In the genomic region with DNA sequence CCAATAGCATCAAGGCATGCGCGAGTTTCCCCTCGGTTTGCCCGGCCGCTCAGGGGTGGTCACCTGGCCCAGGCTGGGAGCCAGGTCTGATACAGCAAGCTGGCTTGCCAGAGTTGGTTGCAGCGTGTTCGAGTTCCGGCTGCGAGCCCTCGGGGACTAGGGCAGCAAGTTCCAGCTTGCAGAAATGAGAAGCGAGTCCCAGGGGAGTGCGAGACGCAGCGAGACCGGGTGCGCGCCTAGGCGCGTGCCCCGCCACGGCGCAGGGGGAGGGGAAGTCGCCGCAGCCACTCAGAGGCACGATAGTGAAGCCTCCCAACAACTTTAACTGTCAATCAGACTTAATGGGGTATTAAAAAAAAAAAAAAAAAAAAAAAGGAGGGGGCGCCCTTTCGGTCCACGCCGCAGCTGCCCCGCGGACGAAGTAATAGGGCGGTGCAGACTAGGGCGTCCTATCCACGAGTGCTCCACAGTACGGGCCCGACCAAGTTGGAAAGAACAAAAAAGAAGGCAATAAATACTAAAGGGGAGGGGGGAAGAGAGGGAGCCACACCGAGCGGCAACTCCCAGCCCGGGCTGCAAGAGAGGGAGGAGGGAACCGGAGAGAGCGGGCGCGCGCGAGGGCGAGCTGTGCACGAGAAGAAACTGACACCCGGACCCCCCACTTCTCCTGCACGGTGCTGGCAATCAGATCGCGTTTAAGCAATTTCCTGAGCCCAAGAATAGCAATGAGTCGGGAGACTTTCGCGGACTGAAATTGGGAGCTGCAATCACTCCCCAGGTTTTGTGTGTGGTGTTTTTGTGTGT, we compare ENCODE assay signal across 8 mouse cellular contexts. TPM values are rescaled to one million over a fixed set of nuclear protein-coding genes. Genes with fewer than 3 reads are reported as not detected.
DNase-seq lines count a peak whose midpoint lies in the region; TF ChIP-seq lines count a peak whose summit lies in the region.

A gene (plus strand): TSS at position 695 of the 804 bp plus-strand sequence.

- H3K4me3 ChIP-seq in embryonic fibroblast, embryonic 13.5 days (ENCODE audit: insufficient read depth, low read length), result peak within 1 kb of the TSS; percentile 65

- peaks cover 5% of the 10 kb centered on the region for H3K4me1 ChIP-seq in embryonic fibroblast, embryonic 13.5 days (ENCODE audit: control insufficient read depth, insufficient read depth, low read length)

- no peak for TF ChIP-seq CTCF in embryonic fibroblast, embryonic 13.5 days (IDR thresholded peaks at IDR 0.05; ENCODE audit: borderline replicate concordance, insufficient read depth, low read length)

- TF ChIP-seq POLR2A in embryonic fibroblast, embryonic 13.5 days (IDR thresholded peaks at IDR 0.05; ENCODE audit: low read depth, low read length), result 0 out of 2 replicates have a peak, but pooled peaks have one; percentile 30

- peak; percentile 48 to 66 for DNase-seq in left cerebral cortex, adult 18-20 months (ENCODE audit: low spot score in 2 of 2)
- DNase-seq in left cerebral cortex, adult 11 months (ENCODE audit: low spot score), result no peak
- peak; percentile 91 for DNase-seq in heart, adult 8-10 months (ENCODE audit: low spot score)
- DNase-seq in kidney, adult 9 months, result peak; percentile 95
- DNase-seq in liver, result peak; percentile 79
- DNase-seq in monocyte, adult 2 months (ENCODE audit: low read depth in 1 of 2, low spot score in 2 of 2), result peak; percentile 67 to 79
- peak; percentile 75 to 83 for DNase-seq in spleen, postnatal 14 days (ENCODE audit: low spot score in 2 of 2)

- H3K27ac ChIP-seq in embryonic fibroblast, embryonic 13.5 days (ENCODE audit: insufficient read depth, low read length), result peak within 1 kb of the TSS; percentile 48

RNA-seq across cellular contexts. Expression of the gene that starts here (rescaled TPM):
- total RNA-seq in left cerebral cortex, adult 18-20 months (2021), result 10 to 100 TPM; 32.3 to 34.8 TPM
- polyA plus RNA-seq in embryonic fibroblast, embryonic 13.5 days (2011; ENCODE audit: insufficient read length, low read depth, missing spikeins), result 21.9 and 23.8 TPM in 2 replicates
- 100 to 1,000 TPM in 3 of 4 experiments, 10 to 100 TPM in 1; 98.8 to 151 (median 131) TPM for total RNA-seq in heart, adult 8-10 months (2022)
